Mouse (Mus musculus) liver, adult 2 months (tissue): ENCODE results near the gene 4930596D02Rik. TPM values are rescaled to one million over a fixed set of nuclear protein-coding genes. Genes with fewer than 3 reads are reported as not detected.

ENCODE experiments used
- DNase-seq: peaks from one replicate; pipeline ENCODE4 v3.0.0-alpha.2; 2011; ENCODE audit warnings: low read depth, low spot score; ENCODE audit errors: extremely low read depth
- H3K27ac ChIP-seq: fragments of 200-500 bp; replicated peaks from 2 replicates; pipeline ENCODE4 v1.5.1; 2012; ENCODE audit warnings: low read depth, mild to moderate bottlenecking, control low read depth, inconsistent platforms, low read length; ENCODE audit not compliant: insufficient read depth
- H3K27me3 ChIP-seq: fragments of 200-500 bp; 2 replicates; pipeline ENCODE4 v1.6.1; 2012; ENCODE audit warnings: mild to moderate bottlenecking, moderate library complexity, low read length, inconsistent platforms; ENCODE audit not compliant: control insufficient read depth, insufficient read depth
- H3K36me3 ChIP-seq: fragments of 200-500 bp; 2 replicates; pipeline ENCODE4 v1.6.1; 2012; ENCODE audit warnings: low read length, inconsistent platforms; ENCODE audit not compliant: control insufficient read depth, insufficient read depth
- H3K4me1 ChIP-seq: fragments of 200-500 bp; 2 replicates; pipeline ENCODE4 v1.6.1; 2011; ENCODE audit warnings: low read length; ENCODE audit not compliant: control insufficient read depth, insufficient read depth
- H3K4me3 ChIP-seq: fragments of 200-500 bp; 2 replicates; pipeline ENCODE4 v1.5.1; 2011; ENCODE audit warnings: low read depth, mild to moderate bottlenecking, control low read depth, low read length, moderate library complexity; ENCODE audit not compliant: insufficient read depth
- H3K79me2 ChIP-seq: fragments of 200-500 bp; 2 replicates; pipeline ENCODE4 v1.6.1; 2012; ENCODE audit warnings: inconsistent platforms, mild to moderate bottlenecking, low read length, moderate library complexity; ENCODE audit not compliant: control insufficient read depth, insufficient read depth
- H3K9ac ChIP-seq: fragments of 200-500 bp; 2 replicates; pipeline ENCODE4 v1.6.1; 2012; ENCODE audit warnings: low read depth, mild to moderate bottlenecking, control low read depth, inconsistent platforms, low read length
- CTCF ChIP-seq: fragments of 200-500 bp; IDR thresholded peaks from 2 replicates; pipeline ENCODE4 v1.5.1; 2011; ENCODE audit warnings: low read depth, low read length, control low read depth
- POLR2A ChIP-seq: fragments of 200-500 bp; IDR thresholded peaks from 2 replicates; pipeline ENCODE4 v1.6.1; 2011; ENCODE audit warnings: low read length, control low read depth; ENCODE audit not compliant: insufficient read depth; ENCODE audit errors: extremely low read depth
- WGBS: fragments of 180-500 bp; shearing (Covaris S2); methylation state at CpG from one replicate; pipeline ENCODE4 v1.1.7; 2018; 5-methylcytosine and 5-hydroxymethylcytosine counted together
- polyA plus RNA-seq: library from polyadenylated mRNA; depleted of rRNA; stranded (reverse); fragments of >200 nt; gene quantifications from 2 replicates; pipeline ENCODE4 v1.2.3, GENCODE M21; 2012
- total RNA-seq: library from RNA; depleted of rRNA; stranded (reverse); fragments of >200 nt; gene quantifications from 2 replicates; pipeline ENCODE4 v1.2.3, GENCODE M21; 2014

4930596D02Rik gene
- total and polyA plus RNA-seq, 2 experiments = not detected

- TF ChIP-seq POLR2A = no peak
- no peak for TF ChIP-seq CTCF
- H3K79me2 ChIP-seq = no peaks in the 10 kb centered on the region
- no peak for DNase-seq
- H3K4me1 ChIP-seq = no peaks in the 10 kb centered on the region
- H3K27me3 ChIP-seq = no peaks in the 10 kb centered on the region
- no peaks in the 10 kb centered on the region for H3K36me3 ChIP-seq
- no peak overlapping the region for H3K4me3 ChIP-seq
- no peak overlapping the region for H3K9ac ChIP-seq
- no peak overlapping the region for H3K27ac ChIP-seq
- WGBS = 90% methylated on average over 1 of the region's 1 CpGs
These were observed 38.5 kb downstream of the 4930596D02Rik start for GRCm38 (mm10) chr14:35773306-35773705.
